Mouse (Mus musculus) bone marrow macrophage, adult 2 months (primary cell): ENCODE measurements around the gene Magi2. TPM values are rescaled to one million over a fixed set of nuclear protein-coding genes. Genes with fewer than 3 reads are reported as not detected.

Experiments used
- H3K27ac ChIP-seq: 2 replicates; pipeline ENCODE4 v1.5.1; 2012; ENCODE audit warnings: low read depth, low read length; ENCODE audit not compliant: insufficient read depth
- H3K4me1 ChIP-seq: 2 replicates; pipeline ENCODE4 v1.6.1; 2012; ENCODE audit warnings: low read length; ENCODE audit not compliant: control insufficient read depth, insufficient read depth
- H3K4me3 ChIP-seq: 2 replicates; pipeline ENCODE4 v1.5.1; 2012; ENCODE audit warnings: mild to moderate bottlenecking, low read length, moderate library complexity; ENCODE audit not compliant: insufficient read depth
- CTCF ChIP-seq: IDR thresholded peaks from 2 replicates; pipeline ENCODE4 v1.5.1; 2012; ENCODE audit warnings: low read depth, mild to moderate bottlenecking, low read length, moderate library complexity
- POLR2A ChIP-seq: IDR thresholded peaks from 2 replicates; pipeline ENCODE4 v1.6.1; 2012; ENCODE audit warnings: mild to moderate bottlenecking, low read depth, low read length, borderline replicate concordance
- polyA plus RNA-seq: library from polyadenylated mRNA; stranded (reverse); fragments of >200 nt; gene quantifications from 2 replicates; pipeline ENCODE4 v1.2.4, GENCODE M21; 2012; ENCODE audit not compliant: missing spikeins, insufficient read depth, insufficient read length

Gene Magi2
- polyA plus RNA-seq, 1 experiment = 0.46 TPM

GRCm38 (mm10) chr5:20197395-20197794 is 970.6 kb downstream of the Magi2 start:
- no peak for TF ChIP-seq CTCF
- no peak for TF ChIP-seq POLR2A
- H3K4me1 ChIP-seq = no peaks in the 10 kb centered on the region
- no peak overlapping the region for H3K4me3 ChIP-seq
- H3K27ac ChIP-seq = no peak overlapping the region

- Histone ChIP-seq H3K4me3 (no peak overlapping the region), H3K4me1 (no peaks in the 10 kb centered on the region), H3K27ac (no peak overlapping the region)
- TF ChIP-seq POLR2A (no peak), CTCF (no peak)
Measured at GRCm38 (mm10) chr5:20201348-20201747, 974.5 kb downstream of the Magi2 start.

GRCm38 (mm10) chr5:20208110-20208509 is 981.3 kb downstream of the Magi2 start:
- TF ChIP-seq CTCF (no peak), POLR2A (no peak)

GRCm38 (mm10) chr5:20213299-20213698 is 986.5 kb downstream of the Magi2 start:
- Histone ChIP-seq H3K4me3 (no peak overlapping the region), H3K27ac (no peak overlapping the region), H3K4me1 (no peaks in the 10 kb centered on the region)
- no peak for TF ChIP-seq CTCF
- no peak for TF ChIP-seq POLR2A

More at GRCm38 (mm10) chr5:20208110-20208509, 981.3 kb downstream of the Magi2 start:
- H3K4me3 ChIP-seq = no peak overlapping the region
- H3K27ac ChIP-seq = no peak overlapping the region
- no peaks in the 10 kb centered on the region for H3K4me1 ChIP-seq

- TF ChIP-seq POLR2A = no peak
- no peak for TF ChIP-seq CTCF
- Histone ChIP-seq H3K4me1 (no peaks in the 10 kb centered on the region), H3K27ac (no peak overlapping the region), H3K4me3 (no peak overlapping the region)
Measured at GRCm38 (mm10) chr5:20226471-20227210, 999.8 kb downstream of the Magi2 start.

- no peaks in the 10 kb centered on the region for H3K4me1 ChIP-seq
- H3K4me3 ChIP-seq = no peak overlapping the region
- no peak overlapping the region for H3K27ac ChIP-seq
- TF ChIP-seq POLR2A = no peak
- no peak for TF ChIP-seq CTCF
Measured at GRCm38 (mm10) chr5:20227912-20228762, 1001.3 kb downstream of the Magi2 start.

- no peak for TF ChIP-seq CTCF
- no peak for TF ChIP-seq POLR2A
- H3K4me1 ChIP-seq = no peaks in the 10 kb centered on the region
- H3K27ac ChIP-seq = no peak overlapping the region
- H3K4me3 ChIP-seq = no peak overlapping the region
Measured at GRCm38 (mm10) chr5:20231908-20232307, 1005.1 kb downstream of the Magi2 start.

- Histone ChIP-seq H3K4me1 (no peaks in the 10 kb centered on the region), H3K27ac (no peak overlapping the region), H3K4me3 (no peak overlapping the region)
- TF ChIP-seq POLR2A (no peak), CTCF (no peak)
Measured at GRCm38 (mm10) chr5:20241523-20241922, 1014.7 kb downstream of the Magi2 start.

GRCm38 (mm10) chr5:20242496-20242895 is 1015.7 kb downstream of the Magi2 start:
- no peak for TF ChIP-seq CTCF
- no peak for TF ChIP-seq POLR2A

GRCm38 (mm10) chr5:20249382-20249781 is 1022.5 kb downstream of the Magi2 start:
- TF ChIP-seq CTCF (no peak), POLR2A (no peak)
- Histone ChIP-seq H3K4me3 (no peak overlapping the region), H3K4me1 (no peaks in the 10 kb centered on the region), H3K27ac (no peak overlapping the region)

More at GRCm38 (mm10) chr5:20242496-20242895, 1015.7 kb downstream of the Magi2 start:
- Histone ChIP-seq H3K27ac (no peak overlapping the region), H3K4me1 (no peaks in the 10 kb centered on the region), H3K4me3 (no peak overlapping the region)
